Mouse (Mus musculus): ENCODE data around the gene Ugt1a8. TPM values are rescaled to one million over a fixed set of nuclear protein-coding genes. Genes with fewer than 3 reads are reported as not detected.
"Not testable (repeated sequence)": the region's sequence is repeated elsewhere in the genome, so short reads cannot be mapped to it uniquely, and the experiment has no call there.

Gene Ugt1a8
- polyA plus RNA-seq, 1 experiment from 2014 or later = not detected

DNA sequence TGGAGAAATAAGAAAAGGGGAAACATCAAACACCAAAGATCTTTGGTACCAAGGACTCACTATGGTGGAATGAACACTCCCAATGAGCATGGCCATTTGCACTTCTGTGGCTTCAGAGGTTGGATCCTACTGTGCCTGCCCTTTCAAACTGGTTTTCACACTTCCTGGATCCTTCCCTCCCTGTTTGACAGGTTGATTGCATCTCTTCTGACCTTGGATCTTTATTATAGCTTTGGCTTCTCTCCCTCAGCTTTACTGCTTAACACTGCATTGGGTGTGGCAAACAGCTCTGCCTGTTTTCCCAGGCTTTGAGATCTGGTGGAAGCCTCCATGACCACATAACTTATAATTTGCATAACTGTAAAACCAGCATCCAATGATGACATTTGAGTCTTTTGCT, 132.7 kb downstream of the Ugt1a8 start:
- no peaks in the 10 kb centered on the region for H3K36me3 ChIP-seq (ENCODE audit: control insufficient read depth, insufficient read depth, low read length)
- ATAC-seq (ENCODE audit: insufficient read depth, low FRiP score) = no peak
- H3K4me1 ChIP-seq (ENCODE audit: control insufficient read depth, insufficient read depth, low read length) = no peaks in the 10 kb centered on the region
- no peaks in the 10 kb centered on the region for H3K27me3 ChIP-seq (ENCODE audit: control insufficient read depth, insufficient read depth, low read length)
- H3K9ac ChIP-seq (ENCODE audit: low read length) = no peak overlapping the region
- peaks cover 21% of the 10 kb centered on the region for H3K9me3 ChIP-seq (replicated peaks; ENCODE audit: control insufficient read depth, low read length)
- no peak overlapping the region for H3K4me2 ChIP-seq (ENCODE audit: low read depth, low read length)
- no peak overlapping the region for H3K4me3 ChIP-seq (replicated peaks; ENCODE audit: low read length)
- H3K27ac ChIP-seq (ENCODE audit: low read length) = no peak overlapping the region

DNA sequence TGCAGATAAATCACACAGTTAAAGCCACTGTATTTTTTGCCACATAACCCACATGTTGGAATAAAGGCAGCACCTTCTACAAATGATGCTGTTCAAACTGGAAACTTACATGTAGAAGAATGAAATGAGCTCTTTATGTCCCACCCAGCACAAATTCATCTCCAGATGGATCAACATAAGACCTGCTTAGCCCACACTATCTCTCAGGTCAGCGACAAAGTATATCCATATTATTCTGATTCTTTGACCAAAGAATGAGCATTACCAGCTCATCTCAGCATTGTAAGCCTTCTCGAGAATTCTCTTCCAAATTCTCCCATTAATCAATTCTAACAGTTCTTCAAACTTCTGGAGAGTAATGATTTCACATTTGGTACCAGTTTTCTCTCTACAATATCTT, 134.6 kb downstream of the Ugt1a8 start:
- no peak for ATAC-seq (ENCODE audit: insufficient read depth, low FRiP score)
- Histone ChIP-seq H3K9ac (ENCODE audit: low read length) (no peak overlapping the region), H3K9me3 (replicated peaks; ENCODE audit: control insufficient read depth, low read length) (peaks cover 22% of the 10 kb centered on the region), H3K4me2 (ENCODE audit: low read depth, low read length) (no peak overlapping the region), H3K4me1 (ENCODE audit: control insufficient read depth, insufficient read depth, low read length) (no peaks in the 10 kb centered on the region), H3K36me3 (ENCODE audit: control insufficient read depth, insufficient read depth, low read length) (no peaks in the 10 kb centered on the region), H3K4me3 (replicated peaks; ENCODE audit: low read length) (no peak overlapping the region), H3K27me3 (ENCODE audit: control insufficient read depth, insufficient read depth, low read length) (no peaks in the 10 kb centered on the region), H3K27ac (ENCODE audit: low read length) (no peak overlapping the region)
- WGBS = 45% methylated on average over 2 of the region's 2 CpGs

DNA sequence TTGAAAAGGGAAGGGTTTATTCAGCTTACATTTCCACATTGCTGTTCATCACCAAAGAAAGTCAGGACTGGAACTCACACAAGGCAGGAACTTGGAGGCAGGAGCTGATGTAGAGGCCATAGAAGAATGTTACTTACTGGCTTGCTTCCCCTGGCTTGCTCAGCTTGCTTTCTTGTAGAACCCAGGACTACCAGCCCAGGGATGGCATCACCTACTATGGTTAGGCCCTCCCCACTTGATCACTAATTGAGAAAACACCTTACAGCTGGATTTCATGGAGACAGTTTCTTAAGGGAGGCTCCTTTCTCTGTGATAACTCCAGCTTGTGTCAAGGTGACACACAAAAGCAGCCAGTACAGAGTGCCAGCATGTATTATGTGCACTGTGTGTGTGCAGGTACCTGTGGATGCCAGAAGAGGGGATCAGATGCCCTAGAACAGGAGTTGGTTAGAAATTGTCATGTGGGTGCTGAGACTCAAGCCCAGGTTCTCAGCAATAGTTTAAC, 135.4 kb downstream of the Ugt1a8 start:
- ATAC-seq (ENCODE audit: insufficient read depth, low FRiP score) = not testable (repeated sequence)

DNA sequence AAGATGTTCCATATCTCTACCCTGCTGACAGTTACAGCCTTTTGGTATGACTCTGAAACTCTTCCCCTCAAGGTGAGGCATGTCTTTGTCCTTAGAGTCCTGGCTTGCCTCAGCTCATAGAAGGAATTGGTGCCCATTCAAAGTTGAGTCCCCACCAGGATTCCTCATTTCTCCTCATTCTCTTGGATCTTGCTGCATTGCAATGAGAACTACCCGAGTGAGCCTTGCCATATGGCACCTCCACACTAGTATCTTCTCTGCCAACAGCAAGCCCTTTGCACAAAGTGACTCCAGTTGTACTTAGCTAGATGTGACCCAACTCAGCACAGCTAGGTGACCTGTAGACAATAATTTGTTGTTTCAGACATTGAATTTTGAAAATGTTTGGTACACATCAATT, 136.0 kb downstream of the Ugt1a8 start:
- WGBS = 53% methylated on average over 1 of the region's 1 CpGs
- Histone ChIP-seq H3K4me3 (replicated peaks; ENCODE audit: low read length) (no peak overlapping the region), H3K4me2 (ENCODE audit: low read depth, low read length) (no peak overlapping the region), H3K9ac (ENCODE audit: low read length) (no peak overlapping the region), H3K27ac (ENCODE audit: low read length) (no peak overlapping the region), H3K36me3 (ENCODE audit: control insufficient read depth, insufficient read depth, low read length) (no peaks in the 10 kb centered on the region), H3K27me3 (ENCODE audit: control insufficient read depth, insufficient read depth, low read length) (no peaks in the 10 kb centered on the region), H3K4me1 (ENCODE audit: control insufficient read depth, insufficient read depth, low read length) (no peaks in the 10 kb centered on the region), H3K9me3 (replicated peaks; ENCODE audit: control insufficient read depth, low read length) (peaks cover 31% of the 10 kb centered on the region)
- no peak for ATAC-seq (ENCODE audit: insufficient read depth, low FRiP score)

More for the DNA sequence above, 135.4 kb downstream of the Ugt1a8 start:
- H3K27me3 ChIP-seq (ENCODE audit: control insufficient read depth, insufficient read depth, low read length); H3K27ac ChIP-seq (ENCODE audit: low read length); H3K9ac ChIP-seq (ENCODE audit: low read length); H3K4me3 ChIP-seq (replicated peaks; ENCODE audit: low read length); H3K36me3 ChIP-seq (ENCODE audit: control insufficient read depth, insufficient read depth, low read length); H3K4me2 ChIP-seq (ENCODE audit: low read depth, low read length); H3K4me1 ChIP-seq (ENCODE audit: control insufficient read depth, insufficient read depth, low read length): not testable (repeated sequence)
- peaks cover 25% of the 10 kb centered on the region for H3K9me3 ChIP-seq (replicated peaks; ENCODE audit: control insufficient read depth, low read length)

DNA sequence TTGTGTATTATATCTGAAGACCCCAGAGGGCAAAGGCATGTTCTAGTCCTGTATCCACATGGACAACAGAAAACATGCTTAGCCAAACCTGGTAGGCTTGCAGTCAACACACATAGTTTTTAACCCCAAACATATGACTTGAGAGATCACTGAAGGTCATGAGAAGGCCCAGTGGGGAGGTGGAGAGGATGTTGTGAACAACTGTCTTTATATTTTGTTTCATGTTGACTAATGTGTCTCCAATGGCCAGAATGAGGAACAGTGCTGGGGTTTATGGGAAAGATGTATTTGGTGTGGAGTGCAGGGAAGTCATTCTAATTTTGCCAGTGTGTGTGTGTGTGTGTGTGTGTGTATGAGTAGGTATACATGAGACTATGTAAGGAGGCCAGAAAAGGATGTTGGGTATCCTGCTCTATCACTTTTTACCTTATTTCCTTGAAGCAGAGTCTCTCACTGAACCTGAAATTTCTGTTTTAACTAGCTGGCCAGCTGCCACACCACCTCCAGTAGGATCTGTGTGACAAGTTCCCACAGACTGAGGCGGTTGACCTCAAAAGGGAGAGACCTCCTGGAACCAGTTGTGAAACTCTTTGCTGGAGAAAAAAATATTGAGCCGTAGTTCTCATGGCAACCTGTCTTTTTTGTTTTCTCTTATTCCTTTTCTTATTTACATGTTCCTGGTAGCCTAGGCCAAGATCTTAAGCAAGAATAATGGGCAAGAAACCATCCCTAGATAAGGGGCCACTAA, 136.6 kb downstream of the Ugt1a8 start:
- no peak for ATAC-seq (ENCODE audit: insufficient read depth, low FRiP score)
- no peak overlapping the region for H3K27ac ChIP-seq (ENCODE audit: low read length)
- H3K36me3 ChIP-seq (ENCODE audit: control insufficient read depth, insufficient read depth, low read length) = no peaks in the 10 kb centered on the region
- no peaks in the 10 kb centered on the region for H3K4me1 ChIP-seq (ENCODE audit: control insufficient read depth, insufficient read depth, low read length)
- 66% methylated on average over 2 of the region's 2 CpGs for WGBS
- H3K9me3 ChIP-seq (replicated peaks; ENCODE audit: control insufficient read depth, low read length) = peaks cover 33% of the 10 kb centered on the region
- no peak overlapping the region for H3K4me3 ChIP-seq (replicated peaks; ENCODE audit: low read length)
- no peak overlapping the region for H3K4me2 ChIP-seq (ENCODE audit: low read depth, low read length)
- H3K27me3 ChIP-seq (ENCODE audit: control insufficient read depth, insufficient read depth, low read length) = no peaks in the 10 kb centered on the region
- no peak overlapping the region for H3K9ac ChIP-seq (ENCODE audit: low read length)

DNA sequence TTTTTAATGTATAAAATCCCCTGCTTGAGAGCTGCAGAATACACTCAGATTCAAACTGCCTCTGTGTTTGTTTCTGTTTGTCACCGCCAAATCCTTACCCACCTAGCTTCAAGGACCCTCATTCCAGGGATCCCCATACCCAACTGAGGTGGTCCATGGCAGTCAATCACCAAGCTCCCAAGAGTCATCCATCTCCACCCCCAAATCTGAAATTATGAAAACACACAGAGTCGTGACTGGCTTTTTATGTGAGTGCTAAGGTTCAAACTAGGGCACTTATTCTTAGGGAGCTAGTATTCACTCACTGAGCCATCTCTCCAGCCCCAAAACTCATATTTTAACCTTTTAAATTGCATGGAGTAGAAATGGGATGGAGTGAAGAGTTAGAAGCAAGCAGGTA, 137.7 kb downstream of the Ugt1a8 start:
- H3K36me3 ChIP-seq (ENCODE audit: control insufficient read depth, insufficient read depth, low read length); H3K27ac ChIP-seq (ENCODE audit: low read length); H3K4me1 ChIP-seq (ENCODE audit: control insufficient read depth, insufficient read depth, low read length); H3K4me3 ChIP-seq (replicated peaks; ENCODE audit: low read length); H3K27me3 ChIP-seq (ENCODE audit: control insufficient read depth, insufficient read depth, low read length); H3K9ac ChIP-seq (ENCODE audit: low read length); ATAC-seq (ENCODE audit: insufficient read depth, low FRiP score); H3K4me2 ChIP-seq (ENCODE audit: low read depth, low read length): not testable (repeated sequence)
- WGBS = 44% methylated on average over 2 of the region's 2 CpGs
- peaks cover 42% of the 10 kb centered on the region for H3K9me3 ChIP-seq (replicated peaks; ENCODE audit: control insufficient read depth, low read length)

DNA sequence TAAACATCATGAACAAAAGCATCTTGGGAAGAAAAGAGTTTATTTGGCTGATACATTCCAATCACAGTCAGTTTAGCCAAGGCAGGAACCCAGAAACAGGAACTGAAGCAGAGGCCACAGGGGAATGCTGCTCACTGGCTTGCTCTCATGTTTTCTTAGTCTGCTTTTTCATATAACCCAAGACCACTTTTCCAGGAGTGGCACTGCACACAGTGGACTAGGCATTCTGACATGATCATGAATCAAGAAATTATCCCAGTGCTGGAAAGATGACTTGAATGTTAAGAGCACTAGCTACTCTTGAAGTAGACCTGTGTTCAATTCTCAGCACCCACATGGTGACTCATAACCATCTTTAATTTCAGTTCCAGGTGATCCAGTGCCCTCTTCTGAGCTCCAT, 138.1 kb downstream of the Ugt1a8 start:
- no peak overlapping the region for H3K27ac ChIP-seq (ENCODE audit: low read length)
- H3K4me3 ChIP-seq (replicated peaks; ENCODE audit: low read length) = no peak overlapping the region
- H3K27me3 ChIP-seq (ENCODE audit: control insufficient read depth, insufficient read depth, low read length) = no peaks in the 10 kb centered on the region
- no peak for ATAC-seq (ENCODE audit: insufficient read depth, low FRiP score)
- H3K36me3 ChIP-seq (ENCODE audit: control insufficient read depth, insufficient read depth, low read length) = no peaks in the 10 kb centered on the region
- peaks cover 46% of the 10 kb centered on the region for H3K9me3 ChIP-seq (replicated peaks; ENCODE audit: control insufficient read depth, low read length)
- no peak overlapping the region for H3K9ac ChIP-seq (ENCODE audit: low read length)
- no peaks in the 10 kb centered on the region for H3K4me1 ChIP-seq (ENCODE audit: control insufficient read depth, insufficient read depth, low read length)
- H3K4me2 ChIP-seq (ENCODE audit: low read depth, low read length) = no peak overlapping the region

DNA sequence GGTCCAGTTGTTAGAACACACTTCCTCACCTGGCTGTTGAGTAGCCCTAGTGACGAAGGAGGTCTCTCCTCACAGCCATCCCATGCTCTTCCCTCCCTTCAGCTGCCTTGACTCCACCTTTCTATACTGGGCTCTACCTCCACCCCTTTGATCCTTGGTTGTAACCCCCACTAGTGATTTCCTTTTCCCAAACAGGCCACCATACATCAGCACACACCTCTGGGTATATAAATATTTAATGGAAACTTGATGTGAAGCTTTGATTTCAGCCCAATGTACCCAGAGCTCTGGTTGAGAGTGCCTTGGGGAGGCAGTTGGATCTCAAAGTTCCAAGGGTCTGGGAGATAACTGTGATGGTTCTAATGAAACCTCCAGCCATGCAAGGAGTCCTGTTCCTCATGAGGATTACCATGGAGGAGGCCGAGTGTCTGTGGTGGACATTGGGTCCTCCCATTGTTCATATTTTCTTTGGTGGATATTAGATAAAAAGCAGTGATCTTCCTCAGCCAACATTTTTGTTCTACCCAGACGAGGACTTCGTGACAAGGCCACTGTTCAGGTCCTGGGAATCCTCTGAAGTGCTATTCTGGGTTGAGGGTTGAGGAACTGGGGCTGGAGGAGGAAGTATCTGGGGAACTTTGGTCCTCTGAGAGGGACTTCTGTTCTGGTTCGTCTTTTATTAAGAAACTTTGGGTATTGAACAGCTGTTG, 139.2 kb downstream of the Ugt1a8 start, which contains the start of gene Mroh2a:
Gene Mroh2a (plus strand): TSS at position 317 of the 710 bp plus-strand sequence.
- H3K4me1 ChIP-seq (ENCODE audit: control insufficient read depth, insufficient read depth, low read length) = no peaks in the 10 kb centered on the region
- no peak within 1 kb of the TSS for H3K27ac ChIP-seq (ENCODE audit: low read length)
- no peak within 1 kb of the TSS for H3K9ac ChIP-seq (ENCODE audit: low read length)
- ATAC-seq (ENCODE audit: insufficient read depth, low FRiP score) = no peak
- H3K9me3 ChIP-seq (replicated peaks; ENCODE audit: control insufficient read depth, low read length) = peaks cover 56% of the 10 kb centered on the region
- no peak within 1 kb of the TSS for H3K4me2 ChIP-seq (ENCODE audit: low read depth, low read length)
- H3K36me3 ChIP-seq (ENCODE audit: control insufficient read depth, insufficient read depth, low read length) = no peaks in the 10 kb centered on the region
- 51% methylated on average over 5 of the region's 5 CpGs for WGBS
- no peaks in the 10 kb centered on the region for H3K27me3 ChIP-seq (ENCODE audit: control insufficient read depth, insufficient read depth, low read length)
- H3K4me3 ChIP-seq (replicated peaks; ENCODE audit: low read length) = no peak within 1 kb of the TSS

DNA sequence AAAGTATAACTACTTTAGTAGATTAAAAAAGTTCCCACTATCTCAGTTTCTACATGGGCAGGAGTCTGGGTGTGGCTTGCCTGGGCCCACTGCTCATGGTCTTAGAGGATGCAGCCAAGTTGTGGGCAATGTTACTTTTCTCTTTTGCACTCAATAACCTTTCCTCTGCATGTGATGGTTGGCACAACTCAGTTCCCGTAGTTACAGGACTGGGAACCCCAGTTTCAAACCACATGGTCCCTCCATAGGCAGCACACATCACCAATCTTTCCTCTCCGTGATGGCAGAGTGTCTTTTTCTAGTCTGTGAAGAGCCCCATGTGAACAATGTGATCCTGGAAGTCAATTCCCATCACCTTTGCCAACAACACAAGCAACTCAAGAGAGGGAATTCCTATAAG, 139.9 kb downstream of the Ugt1a8 start:
- no peak overlapping the region for H3K4me2 ChIP-seq (ENCODE audit: low read depth, low read length)
- H3K4me3 ChIP-seq (replicated peaks; ENCODE audit: low read length) = no peak overlapping the region
- H3K9me3 ChIP-seq (replicated peaks; ENCODE audit: control insufficient read depth, low read length) = peaks cover 61% of the 10 kb centered on the region
- H3K27ac ChIP-seq (ENCODE audit: low read length) = no peak overlapping the region
- no peak overlapping the region for H3K9ac ChIP-seq (ENCODE audit: low read length)
- H3K4me1 ChIP-seq (ENCODE audit: control insufficient read depth, insufficient read depth, low read length) = no peaks in the 10 kb centered on the region
- no peaks in the 10 kb centered on the region for H3K27me3 ChIP-seq (ENCODE audit: control insufficient read depth, insufficient read depth, low read length)
- WGBS = 55% methylated on average over 2 of the region's 2 CpGs
- no peaks in the 10 kb centered on the region for H3K36me3 ChIP-seq (ENCODE audit: control insufficient read depth, insufficient read depth, low read length)
- no peak for ATAC-seq (ENCODE audit: insufficient read depth, low FRiP score)

All from stomach, embryonic 16.5 days (tissue).